Mouse (Mus musculus) retina, postnatal 7 days (tissue): ENCODE data around the gene A730061H03Rik.
A peak's percentile ranks its signal among the peaks of the same experiment; 100 is the strongest.

Experiments used
- DNase-seq: peaks from one replicate; pipeline ENCODE4 v3.0.0-alpha.2; 2012; ENCODE audit warnings: low read depth, low spot score

The A730061H03Rik gene

GRCm38 (mm10) chr14:55551794-55552193 lies 8.4 kb downstream of the A730061H03Rik start:
- DNase-seq: no peak

- no peak for DNase-seq
These were observed 8.9 kb downstream of the A730061H03Rik start for GRCm38 (mm10) chr14:55551347-55551746.

DNA sequence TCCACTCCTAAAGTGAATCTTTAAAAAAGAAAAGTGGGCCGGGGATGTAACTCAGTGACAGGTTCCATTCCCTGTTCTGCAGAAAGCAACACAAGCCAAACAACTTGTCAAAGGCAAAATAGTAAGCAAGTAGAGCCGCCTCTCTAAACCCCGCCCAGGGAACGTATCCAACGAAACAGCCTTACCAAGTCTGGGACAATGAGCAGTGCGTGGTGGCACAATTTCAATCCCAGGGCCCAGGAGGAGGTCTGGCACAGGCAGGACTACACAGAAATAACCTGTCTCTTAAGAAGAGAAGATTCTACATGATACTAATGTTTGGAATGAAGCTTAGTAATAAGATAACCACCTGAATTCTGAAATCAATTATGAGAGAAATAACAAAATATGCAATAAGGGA lies 10.0 kb downstream of the A730061H03Rik start:
- DNase-seq: no peak

GRCm38 (mm10) chr14:55544334-55544733 lies 15.9 kb downstream of the A730061H03Rik start:
- DNase-seq: no peak

DNA sequence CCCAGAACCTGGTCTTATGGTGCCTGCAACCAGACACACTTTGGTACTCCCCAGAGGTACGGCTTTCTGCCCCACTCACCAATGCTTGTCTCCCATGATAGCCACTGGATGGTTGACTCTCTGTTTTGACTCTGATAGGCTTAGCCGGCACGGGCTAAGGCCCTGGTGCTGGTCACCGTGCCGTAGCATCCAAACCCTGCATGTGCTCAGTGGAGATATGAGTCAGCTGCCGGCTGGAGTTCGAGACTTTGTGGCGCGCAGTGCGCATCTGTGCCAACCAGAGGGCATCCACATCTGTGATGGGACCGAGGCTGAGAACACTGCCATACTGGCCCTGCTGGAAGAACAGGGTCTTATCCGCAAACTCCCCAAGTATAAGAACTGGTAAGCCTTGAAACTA lies 17.9 kb downstream of the A730061H03Rik start:
- DNase-seq: no peak

GRCm38 (mm10) chr14:55540787-55541321 lies 19.4 kb downstream of the A730061H03Rik start:
- peak; percentile 61 for DNase-seq

- no peak for DNase-seq
These were observed 20.0 kb downstream of the A730061H03Rik start, which contains the start of gene Pck2 for GRCm38 (mm10) chr14:55540067-55540786. TSS of gene Pck2 (plus strand) at chr14:55540266.

DNA sequence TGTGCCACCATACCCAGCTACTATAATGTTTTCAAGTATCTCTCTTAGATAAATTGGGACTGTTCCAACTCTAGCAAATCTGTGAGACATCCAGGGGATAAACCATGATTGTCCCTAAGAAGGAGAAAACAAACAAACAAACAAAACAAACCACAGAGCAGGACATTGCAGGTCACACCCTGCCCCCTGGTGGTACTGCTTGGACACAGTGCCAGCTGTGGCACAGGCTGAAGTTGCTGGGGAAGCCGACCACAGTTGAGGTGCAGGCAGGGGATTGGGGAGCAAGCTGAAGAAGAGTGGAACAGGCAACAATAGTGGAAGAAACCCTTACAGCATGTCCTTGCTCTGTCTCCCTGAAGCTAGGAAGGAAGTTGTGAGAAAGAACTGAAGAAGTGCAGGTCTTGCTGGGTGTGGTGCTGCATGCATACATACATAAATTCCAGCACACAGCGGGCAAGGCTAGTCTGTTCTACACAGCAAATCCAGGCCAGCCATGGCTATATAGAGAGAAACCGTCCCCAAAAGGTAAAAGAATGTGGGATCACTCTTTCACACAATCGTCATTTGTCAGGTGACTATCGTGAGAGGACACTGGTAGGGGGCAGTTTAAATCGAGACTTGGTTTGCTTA lies 24.0 kb downstream of the A730061H03Rik start:
- DNase-seq: no peak

DNA sequence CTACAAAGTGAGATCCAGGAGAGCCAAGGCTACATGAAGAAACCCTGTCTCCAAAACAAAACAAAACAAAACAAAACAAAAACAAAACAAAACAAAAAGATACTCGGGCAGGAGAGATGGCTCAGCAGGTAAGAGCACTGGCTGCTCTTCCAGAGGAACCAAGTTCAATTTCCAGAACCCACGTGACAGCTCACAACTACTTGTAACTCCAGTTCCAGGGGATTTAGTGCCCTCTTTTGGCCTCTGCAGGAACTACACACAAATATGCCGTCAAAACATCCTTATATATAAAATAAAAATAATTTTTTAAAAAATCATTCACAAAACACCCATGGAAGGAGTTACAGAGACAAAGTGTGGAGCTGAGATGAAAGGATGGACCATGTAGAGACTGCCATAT lies 32.3 kb downstream of the A730061H03Rik start:
- DNase-seq: no peak

DNA sequence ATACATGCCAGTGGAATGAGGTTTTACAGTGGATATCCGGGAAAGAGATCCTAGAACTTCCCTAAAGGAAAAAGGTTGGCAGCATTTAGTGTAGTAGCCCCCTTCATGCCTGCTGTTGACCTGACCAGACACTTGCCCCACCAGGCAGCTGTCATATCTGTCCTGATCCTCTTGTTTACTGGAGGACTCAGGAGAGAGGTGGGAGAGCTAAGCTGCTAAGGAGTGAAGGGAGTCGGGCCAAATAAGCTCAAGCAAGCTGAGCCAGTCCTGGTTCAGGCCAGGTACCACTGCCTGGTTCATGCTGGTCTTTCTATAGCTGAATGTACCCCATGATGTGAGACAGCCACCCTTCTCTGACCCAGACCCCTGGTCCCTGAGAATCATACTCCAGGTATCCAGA lies 33.5 kb downstream of the A730061H03Rik start:
- peak; percentile 58 for DNase-seq

DNA sequence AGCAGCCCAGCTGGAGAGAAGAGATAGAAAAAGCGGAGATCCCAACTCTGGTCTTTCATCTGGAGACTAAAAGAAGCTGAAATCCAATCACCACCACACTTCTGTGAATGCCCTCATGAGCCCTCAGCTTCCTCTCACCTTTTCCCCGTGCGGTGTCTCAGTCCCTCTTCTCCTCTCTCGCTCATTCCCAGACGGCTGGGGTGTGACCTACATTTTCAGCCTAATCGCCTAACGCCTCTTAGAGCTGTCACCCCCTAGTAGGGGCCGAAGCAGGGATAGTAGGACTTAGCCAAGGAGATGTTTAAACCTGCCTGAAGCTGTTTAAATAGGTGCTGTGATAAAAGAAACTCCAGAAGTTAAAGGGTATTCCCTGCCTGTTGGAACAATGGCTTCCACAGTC lies 35.4 kb downstream of the A730061H03Rik start, which contains the start of gene Nrl:
Gene Nrl (minus strand): TSS at position 197 of the 400 bp plus-strand sequence.
- peak; percentile 79 for DNase-seq

GRCm38 (mm10) chr14:55524062-55524461 lies 36.1 kb downstream of the A730061H03Rik start:
- peak; percentile 63 for DNase-seq

GRCm38 (mm10) chr14:55520451-55521361 lies 39.5 kb downstream of the A730061H03Rik start:
- peak; percentile 82 for DNase-seq

DNA sequence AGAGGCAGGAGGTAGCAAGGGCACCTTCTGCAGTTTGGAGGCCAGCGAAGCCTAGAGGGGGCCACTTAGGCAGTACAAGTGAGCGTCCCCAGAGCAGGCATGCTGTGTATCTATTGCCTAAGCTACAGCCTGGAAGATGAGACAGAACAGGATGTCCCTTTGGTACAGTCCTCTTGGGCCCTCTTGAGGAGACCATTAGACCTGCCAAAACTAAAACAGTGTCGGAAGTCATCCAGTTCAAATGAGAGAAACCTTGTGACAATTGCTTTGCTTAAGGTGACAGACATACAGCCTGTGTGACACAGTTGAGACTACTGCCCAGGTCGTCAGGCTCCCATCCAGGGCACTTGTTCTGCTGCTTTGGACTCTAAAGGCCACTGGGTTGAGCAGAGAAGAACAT lies 40.6 kb downstream of the A730061H03Rik start:
- DNase-seq: no peak

DNA sequence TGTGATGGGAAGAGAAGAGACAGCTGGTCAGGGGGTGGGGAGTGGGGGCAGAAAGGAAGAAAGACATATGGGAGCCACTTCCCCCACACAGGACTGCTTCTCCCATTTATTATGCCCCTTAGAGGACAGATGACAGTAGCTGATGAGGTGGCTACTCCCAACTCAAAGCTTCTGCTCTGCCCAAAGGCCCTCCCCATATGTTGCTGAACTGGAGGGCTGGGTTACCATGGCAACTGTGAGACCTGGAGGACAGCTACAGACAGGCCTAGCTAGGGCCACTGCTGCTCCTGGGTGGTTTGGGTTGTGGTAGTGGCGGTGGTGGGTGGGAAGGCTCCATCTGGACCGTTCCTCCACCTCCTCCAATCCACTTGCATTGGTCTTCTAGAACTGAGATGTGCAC lies 41.3 kb downstream of the A730061H03Rik start:
- no peak for DNase-seq

DNA sequence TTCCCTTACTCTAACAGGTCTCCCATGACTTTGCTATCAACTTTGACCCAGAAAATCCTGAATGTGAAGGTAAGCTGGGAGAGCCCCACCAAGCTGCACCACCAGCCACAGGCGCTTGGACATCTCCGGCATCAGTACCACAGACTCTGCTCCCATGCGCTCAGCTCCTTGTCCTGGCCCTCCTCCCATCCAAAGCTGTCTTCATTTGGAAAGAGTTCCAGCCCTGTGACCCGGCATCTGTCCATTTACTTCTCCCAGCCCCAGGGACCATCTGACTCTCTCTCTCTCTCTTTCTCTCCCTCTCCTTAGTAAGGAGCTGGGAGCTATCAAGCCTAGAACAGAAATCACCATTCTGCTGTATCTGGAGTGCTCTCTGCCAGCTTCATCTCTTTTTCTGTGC lies 44.4 kb downstream of the A730061H03Rik start:
- no peak for DNase-seq

DNA sequence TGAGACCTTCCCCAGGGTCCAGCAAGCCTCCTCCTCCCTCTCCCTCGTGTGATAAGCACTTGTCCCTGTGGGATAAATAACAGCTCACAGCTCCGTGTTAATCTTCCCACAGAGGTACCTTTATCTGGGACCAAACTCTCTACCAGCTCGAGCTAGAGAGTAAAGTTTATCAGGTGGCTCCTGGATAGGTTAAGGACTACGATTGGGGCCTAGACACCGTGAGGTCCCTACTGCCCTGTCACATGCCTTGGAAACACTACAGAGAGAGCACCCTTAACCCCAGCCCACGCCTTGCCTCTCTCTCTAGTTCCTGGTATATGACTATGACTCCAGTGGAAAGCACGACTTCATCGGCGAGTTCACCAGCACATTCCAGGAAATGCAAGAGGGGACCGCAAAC lies 46.3 kb downstream of the A730061H03Rik start:
- DNase-seq: no peak

- no peak for DNase-seq
These were observed 49.2 kb downstream of the A730061H03Rik start for GRCm38 (mm10) chr14:55511037-55511436.

GRCm38 (mm10) chr14:55510125-55510731 lies 50.0 kb downstream of the A730061H03Rik start, which contains the start of gene Cpne6:
TSS of gene Cpne6 (plus strand) at chr14:55510445.
- no peak for DNase-seq
